Mouse (Mus musculus): ENCODE measurements around the gene Cd3e.

The Cd3e gene

DNA sequence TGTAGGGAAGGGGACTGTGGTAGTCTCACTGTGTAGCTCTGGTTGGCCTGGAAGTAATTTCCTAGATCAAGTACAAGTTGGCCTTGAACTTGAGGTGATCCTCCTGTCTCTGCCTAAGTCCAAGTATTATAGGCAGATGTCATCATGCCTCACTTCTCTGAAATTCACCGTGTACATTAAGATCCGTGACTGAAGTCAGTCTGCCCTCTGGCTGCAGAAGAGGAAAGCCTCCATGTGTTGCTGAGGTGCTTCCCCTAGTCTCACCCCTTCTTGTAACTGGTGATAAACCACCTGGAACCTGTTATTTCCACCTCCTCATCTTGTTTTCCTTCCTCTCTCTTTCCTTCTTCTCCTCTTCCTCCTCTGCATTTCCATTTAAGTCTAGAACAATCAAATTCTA, 5.5 kb upstream of the Cd3e start:
- no peak for DNase-seq

DNA sequence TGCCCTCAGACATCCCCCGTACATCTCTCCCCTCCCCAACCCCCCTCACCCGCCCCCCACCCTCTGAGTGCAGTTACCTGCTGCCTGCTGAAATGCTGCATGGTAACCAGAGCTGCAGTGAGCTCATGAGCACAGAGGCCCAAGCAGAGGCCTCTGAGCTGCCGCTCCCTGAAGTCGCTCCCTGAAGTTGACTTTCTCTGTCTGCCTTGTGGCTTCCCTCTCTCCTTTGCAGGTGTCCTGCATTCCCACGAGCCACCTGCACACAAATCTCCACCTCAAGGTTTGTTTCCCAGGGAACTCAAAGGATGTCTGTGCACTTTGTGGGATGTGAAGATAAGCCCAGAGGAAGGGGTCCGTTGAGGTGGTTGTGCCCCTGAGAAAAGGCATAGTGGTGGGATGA, 1.9 kb upstream of the Cd3e start:
- DNase-seq, result no peak

DNA sequence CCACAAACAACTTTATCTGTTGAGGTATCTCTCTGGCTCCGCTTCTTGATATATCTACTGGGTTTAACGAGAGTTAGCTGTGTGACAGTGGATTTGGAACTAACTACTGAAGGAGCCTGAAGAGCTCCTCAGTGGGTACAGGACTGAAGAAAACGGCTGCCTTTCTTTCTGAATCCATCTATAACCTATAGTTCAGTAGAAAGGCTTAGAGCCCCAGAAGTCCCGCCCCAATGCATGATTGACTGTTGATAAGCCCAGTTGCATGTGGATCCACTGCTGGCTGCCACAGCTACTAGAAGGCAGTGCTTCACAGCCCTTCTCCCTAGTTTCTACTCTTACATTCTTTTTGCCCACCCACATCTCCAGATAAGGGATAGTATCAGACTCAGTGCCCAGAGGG, 1.0 kb upstream of the Cd3e start:
- no peak for DNase-seq

DNA sequence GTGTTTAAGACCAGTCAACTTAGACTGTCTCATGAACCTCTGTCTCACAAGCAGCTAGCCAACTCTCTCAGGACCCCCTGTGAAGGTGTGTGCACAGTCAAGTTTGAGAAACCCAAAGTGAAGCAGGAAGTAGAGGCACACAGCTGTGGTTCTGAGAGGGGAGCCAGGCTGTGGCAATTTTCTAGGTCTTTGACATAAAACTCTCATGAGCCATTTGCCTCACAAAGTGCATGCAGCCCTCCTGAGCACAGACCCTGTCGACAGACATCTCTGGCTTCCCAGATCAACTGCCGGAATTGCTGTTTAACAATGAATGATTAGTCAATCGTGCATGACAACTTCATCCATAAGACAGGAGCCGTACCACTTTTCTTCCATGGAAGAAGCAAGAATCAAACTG, 1.1 kb downstream of the Cd3e start:
- DNase-seq, result no peak

DNA sequence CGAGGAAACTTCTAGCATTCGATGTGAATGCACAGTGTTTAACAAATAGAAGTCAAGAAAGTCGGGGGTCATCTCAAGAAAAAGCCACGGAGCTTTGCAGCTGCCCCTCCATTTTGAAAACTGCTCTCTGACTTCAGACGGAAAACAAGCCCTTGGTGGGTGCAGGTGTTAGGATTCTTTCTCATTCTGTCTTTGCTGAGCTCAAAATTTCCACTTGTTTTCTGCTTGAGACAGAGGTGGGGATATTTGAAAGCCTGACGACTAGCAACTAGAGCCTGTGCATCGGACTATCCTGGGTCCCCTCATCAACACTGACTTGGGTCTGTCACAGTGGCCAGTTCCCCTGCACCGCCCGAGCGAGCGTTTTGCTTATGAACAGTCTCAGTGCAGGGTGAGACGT, 2.0 kb downstream of the Cd3e start:
- DNase-seq, result no peak

DNA sequence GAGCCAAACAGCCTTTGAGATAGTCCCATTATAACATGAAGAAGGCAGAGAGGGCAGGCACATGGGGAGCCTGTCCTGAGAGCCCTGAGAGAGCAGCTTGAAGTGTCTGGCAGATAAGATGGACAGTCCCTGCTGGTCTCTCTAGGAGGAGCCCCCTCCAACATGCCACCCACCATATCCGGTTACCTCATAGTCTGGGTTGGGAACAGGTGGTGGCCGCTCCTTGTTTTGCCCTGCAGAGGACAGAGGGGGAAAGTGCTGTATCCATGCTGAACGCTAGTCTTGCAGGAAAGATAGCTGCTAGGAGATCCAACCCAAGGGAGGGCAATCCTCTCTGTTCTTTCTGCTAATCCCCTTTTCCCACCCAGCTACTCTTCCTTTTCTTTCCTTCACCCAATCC, 9.2 kb downstream of the Cd3e start:
- no peak for DNase-seq

DNA sequence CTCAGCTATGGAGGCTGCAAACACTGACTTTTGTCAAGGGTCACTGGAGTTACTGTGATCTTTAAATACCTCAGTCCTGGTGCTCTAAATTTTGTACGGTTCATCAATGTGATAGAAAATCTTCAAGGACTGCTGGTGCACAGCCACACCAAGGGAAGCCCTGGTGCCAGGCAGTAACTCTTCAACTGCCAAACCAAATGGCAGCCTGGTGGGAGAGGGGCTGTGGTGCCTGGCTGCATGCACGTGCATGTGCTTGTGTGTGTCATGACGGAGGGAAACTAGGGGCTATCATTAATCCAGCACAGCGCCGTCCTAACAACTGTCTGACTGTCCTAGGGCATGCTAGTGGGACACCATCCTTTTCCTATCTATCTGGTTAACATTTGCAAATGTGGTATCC, 9.7 kb downstream of the Cd3e start:
- no peak for DNase-seq

DNA sequence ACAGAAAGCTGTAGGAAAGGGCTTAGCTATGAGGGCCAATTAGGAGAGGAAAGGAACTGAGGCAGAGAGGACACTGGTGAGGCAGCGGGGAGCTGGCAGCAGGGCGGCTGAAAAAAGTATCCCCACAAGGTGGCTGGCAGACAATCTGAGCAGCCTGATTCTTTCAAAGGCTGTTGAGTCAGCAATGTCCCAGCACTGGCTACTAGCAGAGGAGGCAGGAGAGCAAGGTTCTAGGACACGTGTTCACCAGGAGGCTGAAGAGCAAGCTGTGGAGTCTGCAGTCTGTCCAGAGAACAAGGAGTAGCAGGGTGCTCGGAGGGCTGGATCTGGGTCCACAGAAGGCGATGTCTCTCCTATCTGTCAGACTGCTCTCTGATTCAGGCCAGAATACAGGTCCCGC, 10.3 kb downstream of the Cd3e start:
- peak; percentile 80 for DNase-seq

DNA sequence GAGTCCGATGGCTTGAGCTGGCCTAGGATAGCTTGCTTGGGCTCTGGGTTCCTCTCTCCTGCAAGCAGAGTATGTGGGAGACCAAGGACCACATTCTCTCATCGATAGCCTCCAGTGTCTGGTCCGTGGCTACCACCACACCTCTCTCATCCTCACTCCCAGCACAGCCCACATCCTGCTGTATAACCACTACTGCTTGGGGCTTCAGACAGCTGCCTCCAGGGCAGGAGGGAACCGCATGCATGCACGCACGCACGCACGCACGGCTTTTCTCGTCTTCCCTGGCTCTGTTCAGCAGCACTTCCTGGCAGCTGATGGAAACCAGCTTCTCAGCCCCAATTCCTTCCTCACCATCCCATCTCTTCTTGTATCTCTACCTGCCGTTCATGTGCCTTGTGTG, 11.3 kb downstream of the Cd3e start:
- DNase-seq, result no peak

DNA sequence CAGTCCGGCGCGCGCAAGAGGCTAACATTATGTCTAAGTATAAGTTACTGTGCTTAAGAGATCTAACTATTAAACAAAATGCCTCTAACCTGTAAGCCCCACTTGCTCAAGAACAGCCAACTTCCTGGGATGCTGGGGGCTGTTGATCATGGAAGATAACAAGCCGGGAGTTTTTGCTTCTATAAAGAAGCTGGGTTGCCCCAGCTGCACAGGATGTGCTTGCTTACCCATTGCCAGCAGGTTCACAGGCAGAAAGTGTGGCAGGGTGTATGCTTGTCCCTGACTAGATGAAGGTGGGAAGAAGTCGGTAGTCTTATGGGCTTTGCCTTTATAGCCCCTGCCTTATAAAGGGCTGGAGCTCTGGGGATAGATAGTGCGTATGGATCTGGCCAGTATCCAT, 12.8 kb downstream of the Cd3e start:
- no peak for DNase-seq

DNA sequence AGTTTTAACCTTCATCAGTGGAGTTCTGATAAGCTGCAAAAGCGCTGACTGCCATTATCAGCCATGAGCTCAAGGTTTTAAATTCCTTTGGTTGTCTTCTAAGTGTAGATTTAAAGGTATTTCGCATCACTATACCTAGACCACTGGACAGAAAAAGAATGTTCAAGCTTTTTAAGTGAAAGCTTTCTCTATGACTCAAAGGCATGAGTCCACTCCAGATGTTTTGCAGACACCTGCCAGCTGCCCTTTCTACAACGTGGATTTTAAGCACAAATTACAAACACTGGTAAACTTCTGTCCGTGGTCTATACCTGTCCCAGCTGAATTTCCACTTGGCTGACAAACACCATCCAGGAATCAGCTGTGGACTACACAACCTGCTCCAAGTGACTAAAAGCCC, 14.5 kb downstream of the Cd3e start:
- DNase-seq, result no peak

DNA sequence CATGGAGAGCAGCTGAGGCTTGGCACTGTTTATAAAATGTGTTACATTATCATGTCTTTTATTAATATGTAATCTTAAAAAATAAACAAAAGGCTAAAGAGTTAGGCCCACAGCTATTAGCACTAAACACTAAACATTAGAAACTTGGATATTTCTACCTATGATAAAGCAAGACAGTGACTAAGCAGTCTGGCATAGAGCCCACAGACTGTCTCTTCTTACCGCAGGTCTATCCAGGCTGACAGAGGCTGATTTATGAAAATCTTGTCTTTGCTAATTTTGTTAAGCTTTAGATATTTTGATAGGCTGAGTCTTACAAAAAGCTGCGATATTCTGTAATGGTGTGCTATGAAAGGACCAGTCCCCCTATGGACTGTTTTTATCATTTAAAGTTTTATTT, 16.2 kb downstream of the Cd3e start:
- no peak for DNase-seq

DNA sequence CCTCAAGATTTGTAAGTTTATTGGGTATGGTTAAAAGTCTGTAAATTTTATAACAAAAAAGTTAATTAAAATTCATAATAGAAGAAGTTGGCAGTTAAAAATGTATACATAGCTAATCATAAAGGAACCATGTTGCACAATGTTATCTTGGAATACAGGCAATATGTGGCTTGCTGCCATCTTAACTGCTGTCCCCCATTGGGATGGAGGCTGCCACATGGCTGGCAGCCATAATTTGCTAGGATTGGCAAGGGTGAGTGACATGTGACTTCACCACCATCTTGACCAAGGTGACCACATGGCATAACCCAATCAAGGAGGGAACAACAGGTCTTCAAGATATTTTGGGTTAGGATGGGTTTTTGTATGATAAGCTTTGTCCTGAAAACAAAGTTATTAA, 17.2 kb downstream of the Cd3e start:
- DNase-seq, result peak; percentile 70

DNA sequence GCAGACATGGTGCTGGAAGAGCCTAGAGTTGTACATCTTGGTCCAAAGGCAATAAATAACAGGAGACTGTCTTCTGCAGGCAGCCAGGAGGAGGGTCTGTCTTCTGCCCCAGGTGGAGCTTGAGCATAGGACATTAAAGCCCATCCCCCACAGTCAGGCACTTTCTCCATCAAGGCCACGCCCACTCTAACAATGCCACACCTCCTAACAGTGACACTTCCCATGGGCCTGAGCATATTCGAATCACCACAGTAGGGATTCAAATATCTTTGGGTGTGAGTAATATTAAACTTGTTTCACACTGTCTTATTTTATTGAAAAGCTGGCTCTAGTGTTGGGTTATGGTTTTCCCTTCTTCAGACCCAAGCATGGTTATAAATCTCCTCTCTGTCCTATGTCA, 17.6 kb downstream of the Cd3e start:
- no peak for DNase-seq

DNA sequence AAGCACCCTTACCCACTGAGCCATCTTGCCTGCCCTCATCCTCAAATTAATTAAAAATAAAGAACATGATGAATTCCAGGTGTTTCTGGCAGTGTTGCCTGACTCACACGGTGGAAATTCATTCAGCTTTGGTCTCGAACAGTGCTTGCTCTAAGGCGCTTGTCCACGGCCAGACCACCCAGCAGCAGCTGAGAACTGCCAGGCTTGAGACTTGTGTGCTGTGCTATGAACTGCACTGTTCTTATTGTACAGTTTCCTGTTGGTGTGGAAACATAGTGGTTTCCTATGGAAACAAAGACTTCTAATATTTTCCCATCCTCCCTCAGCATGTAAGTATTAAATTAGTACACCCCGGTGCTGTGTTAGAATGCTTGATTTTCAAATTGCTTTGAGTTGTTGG, 22.5 kb downstream of the Cd3e start:
- no peak for DNase-seq

DNA sequence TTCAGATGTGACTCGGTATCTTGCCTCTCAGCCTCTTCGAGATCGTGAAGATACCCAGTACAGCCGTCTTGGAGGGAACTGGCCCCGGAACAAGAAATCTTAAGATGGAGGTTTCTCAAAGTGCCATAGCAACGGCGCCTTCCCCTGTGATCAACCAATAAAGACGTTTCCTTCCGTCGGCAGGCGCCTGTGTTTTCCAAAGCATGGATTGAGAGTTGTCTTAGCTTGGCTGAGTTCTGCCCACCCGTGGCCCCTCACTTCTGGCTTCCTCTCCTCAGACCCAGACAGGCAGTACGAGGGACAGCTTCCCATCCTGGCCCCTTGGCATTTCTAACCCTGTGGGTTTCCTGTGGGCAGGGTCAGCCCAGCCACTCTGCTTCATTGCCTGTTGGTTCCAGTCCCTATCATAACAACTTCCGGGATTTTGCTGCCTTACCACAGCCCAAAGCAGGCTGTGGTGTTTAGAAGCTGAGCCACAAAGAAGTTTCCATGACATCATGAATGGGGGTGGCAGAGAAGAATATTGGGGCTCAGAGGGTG, 23.1 kb downstream of the Cd3e start:
- no peak for DNase-seq

DNA sequence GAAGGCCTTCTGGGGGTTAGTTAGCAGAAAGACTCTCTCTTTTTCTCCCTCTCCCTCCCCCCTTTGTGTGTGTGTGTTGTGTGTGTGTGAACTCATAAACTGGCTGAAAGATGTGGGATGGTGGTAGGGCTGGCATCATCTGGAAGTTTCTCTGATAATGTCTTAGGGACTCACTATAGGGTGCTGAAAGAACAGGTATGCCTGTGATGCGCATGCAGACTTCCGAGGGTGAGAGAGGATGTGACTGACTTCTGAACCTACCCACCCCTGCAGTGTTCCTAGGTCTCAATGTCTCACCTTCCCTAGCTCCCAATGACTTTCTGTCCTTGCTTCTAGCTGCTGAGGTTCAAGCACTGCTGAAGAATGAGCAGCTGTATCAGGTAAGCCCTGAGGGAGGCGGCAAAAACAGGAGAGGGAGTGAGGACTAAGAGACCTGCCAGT, 23.7 kb downstream of the Cd3e start:
- no peak for DNase-seq

DNA sequence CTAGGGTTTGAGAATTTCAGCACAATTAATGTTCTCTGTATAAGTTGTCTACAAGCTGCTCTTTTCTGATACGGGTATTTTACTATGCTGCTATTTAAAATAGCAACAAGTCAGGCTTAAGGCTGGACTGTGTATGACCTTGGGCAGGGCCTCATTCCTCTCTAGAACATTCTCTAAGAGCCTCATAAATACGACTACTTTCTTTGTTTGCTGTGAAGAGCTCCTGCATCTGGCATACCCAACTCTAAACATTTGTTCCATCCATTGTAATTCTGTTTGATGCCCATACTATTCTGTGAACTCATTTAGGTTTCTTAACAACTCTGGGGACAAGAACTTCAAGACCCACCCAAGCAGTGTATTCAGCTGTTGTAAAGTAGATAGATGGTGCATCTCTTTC, 26.4 kb downstream of the Cd3e start:
- DNase-seq, result no peak

DNA sequence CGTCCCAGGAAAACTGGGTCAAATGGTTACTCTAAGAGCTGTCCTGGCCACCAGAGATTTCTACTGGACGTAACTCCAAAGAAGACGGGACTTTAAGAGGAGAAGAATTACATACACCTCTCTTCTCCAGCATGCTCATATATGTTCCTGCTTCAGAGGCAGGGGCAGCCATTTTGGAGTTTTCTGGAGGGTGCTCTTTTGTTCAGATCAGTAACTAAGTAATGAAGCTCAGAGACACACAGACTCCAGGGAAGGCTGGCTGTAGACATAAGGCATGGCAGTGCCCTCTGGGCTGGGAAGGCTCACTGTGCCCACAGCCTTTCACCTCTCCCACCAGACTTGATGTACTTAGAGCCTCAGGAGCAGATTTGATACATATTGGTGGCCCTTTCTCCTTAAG, 26.9 kb downstream of the Cd3e start:
- no peak for DNase-seq

DNA sequence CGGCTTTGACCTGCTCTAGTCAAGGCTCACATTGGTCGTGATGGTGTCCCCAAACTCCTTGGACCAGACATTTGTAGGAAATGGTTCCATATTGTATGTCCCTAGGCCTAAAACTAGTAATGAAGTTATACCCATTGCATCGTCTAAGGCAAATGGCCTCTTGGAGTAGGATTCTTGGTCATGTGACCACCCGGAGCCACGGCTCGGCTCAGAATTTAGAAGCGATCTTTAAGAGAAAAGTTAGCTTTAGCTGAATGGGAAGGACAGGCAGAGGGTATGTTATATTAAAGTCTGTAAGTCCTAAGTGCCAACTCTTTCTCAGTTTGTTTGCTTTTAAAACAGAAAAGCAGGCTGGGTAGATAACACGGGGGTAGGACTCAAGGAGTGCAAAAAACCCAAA, 27.3 kb downstream of the Cd3e start:
- DNase-seq, result no peak

DNA sequence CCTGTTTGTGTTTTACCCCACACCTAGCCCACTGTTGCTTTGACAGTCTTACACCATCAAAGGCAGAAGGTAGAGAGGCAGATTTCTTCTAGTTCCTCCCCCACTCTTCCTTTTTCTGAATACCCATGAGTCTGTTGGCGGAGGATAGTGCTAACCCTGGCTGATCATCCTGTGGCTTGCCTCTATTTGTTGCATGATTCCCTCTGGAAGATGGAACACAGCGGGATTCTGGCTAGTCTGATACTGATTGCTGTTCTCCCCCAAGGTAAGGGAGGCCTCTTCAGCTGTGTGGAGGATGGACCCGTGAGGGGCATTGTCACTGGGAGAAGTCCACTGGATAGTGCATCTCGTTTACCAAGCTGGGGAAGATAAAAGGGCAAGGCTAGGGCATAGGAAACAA, 27.8 kb downstream of the Cd3e start, which contains the start of gene Cd3d:
Gene Cd3d (plus strand): TSS at position 111 of the 400 bp plus-strand sequence.
- no peak for DNase-seq

DNA sequence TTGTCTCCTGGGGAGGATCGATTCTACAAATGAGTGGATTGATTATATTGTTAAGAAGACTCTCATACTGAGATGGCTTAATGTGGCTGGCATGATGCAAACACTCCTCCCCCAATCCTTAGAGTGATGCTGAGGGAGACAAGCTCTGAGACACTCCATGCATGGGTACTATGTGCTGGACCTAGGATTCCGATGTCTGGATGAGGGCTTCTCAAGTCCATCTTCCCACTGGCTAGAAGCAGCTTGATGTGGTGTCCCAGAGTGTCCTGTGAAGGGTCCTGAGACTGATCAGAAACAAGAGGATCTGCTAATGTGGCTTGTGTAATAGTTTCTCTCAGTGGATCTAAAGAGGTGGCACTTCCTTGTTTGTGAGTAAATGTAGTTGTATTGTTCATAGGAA, 28.3 kb downstream of the Cd3e start:
- no peak for DNase-seq

DNA sequence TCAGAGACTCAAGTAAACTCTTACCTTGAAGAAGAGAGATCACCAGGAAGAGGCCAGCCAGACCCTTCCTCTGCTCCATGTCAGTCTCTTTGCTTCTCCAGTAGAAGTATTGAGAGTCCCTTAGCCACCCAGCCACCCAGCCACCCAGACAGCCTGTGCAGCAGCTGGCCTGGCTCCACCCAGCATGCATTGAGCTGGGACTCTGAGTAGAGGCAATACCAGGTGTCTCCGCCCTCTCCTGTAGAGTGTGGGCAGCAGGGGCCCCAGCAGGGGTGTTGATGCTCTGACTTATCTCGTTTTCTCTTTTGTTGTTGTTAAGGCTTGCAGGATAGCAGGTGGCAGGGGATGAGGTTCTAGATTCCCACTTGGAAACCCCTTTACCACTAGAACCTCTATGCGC, 29.2 kb downstream of the Cd3e start, which contains the start of gene Cd3g:
Gene Cd3g (minus strand): TSS at position 190 of the 400 bp plus-strand sequence.
- DNase-seq, result no peak

DNA sequence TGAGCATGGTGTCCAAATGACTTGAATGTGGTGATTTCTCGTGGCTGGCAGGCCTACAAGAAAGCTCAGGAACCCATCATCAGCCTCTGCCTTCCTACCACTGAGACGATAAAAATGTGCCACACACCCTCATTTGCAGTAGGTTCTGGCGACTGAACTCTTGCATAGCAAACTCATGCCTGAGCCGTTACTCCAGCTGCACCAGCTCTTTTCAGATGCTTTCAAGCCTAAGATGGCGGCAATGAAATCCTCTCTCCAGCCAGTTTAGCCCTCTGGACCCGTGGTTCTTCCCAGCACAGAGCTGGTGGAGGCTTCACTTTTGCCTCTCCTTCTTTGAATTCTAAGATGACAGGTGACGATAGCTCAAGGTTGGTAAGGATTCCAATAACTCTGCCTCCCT, 29.6 kb downstream of the Cd3e start:
- DNase-seq, result no peak

DNA sequence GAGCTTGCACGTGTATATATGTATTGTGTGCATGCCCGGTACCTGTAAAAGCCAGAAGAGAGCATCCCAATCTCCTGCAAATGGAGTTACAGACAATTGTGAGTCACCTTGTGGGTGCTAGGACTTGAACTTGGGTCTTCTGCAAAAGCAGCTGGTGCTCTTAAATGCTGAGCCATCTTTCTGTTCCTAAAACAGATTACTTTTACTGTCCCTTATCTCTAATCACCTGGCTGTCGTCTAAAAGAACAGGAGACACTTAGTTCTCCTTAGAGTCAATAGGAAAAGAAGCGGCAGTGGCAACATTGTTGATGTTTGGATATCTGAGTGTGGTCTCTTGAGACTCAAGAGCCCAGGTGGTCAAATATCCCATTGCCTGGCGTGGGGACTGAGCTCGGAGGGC, 31.6 kb downstream of the Cd3e start:
- no peak for DNase-seq

DNA sequence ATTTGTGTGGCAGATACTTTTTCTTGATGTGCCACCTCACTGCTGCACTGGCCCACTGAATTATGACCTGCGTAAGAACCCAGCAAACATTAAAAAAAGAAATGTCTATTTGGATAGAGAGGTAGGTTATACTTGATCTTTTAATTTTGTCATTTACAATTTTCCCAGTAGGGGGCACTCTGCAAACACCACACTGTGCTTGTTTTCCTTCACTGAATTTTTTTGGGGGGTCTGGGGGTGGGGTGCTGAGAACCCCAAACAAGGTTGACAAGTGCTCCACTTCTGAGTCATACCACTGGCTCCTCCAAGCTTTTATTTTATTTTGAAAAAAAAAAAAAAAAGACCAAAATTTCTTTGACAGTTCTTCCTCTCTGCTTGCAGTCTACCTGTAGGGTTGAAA, 40.0 kb downstream of the Cd3e start:
- no peak for DNase-seq

All from cerebellum, adult 9-11 months (tissue).